Mouse (Mus musculus): ENCODE data around the gene Krtap4-13.
"Not testable (repeated sequence)": the region's sequence is repeated elsewhere in the genome, so short reads cannot be mapped to it uniquely, and the experiment has no call there.

Krtap4-13 gene

GRCm38 (mm10) chr11:99809792-99810191 lies at the start of gene Krtap4-13:
TSS of gene Krtap4-13 (minus strand) at chr11:99809892.
- in situ Hi-C loops (cut with MboI, MseI) = not testable (repeated sequence)

DNA sequence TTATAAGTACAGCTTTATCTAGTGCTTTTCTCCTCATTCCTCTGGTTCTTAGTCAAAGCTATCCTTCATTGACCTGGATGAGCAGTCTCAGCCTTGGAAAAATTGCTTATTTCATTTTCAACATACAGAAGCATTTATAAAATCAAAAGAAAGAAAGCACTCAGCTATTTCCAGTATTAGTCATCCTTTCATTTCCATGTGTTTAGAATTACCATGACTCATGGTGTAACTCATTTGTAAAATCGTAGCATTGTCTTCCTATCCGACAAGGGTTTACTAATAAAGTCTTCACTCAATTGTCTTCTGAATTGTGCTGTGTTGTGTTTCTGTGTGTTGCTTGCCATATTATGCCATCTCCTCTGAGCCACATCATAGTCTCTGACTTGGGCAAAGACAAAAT lies 49.1 kb upstream of the Krtap4-13 start:
- in situ Hi-C loops (cut with MboI, MseI) = no loop called here

DNA sequence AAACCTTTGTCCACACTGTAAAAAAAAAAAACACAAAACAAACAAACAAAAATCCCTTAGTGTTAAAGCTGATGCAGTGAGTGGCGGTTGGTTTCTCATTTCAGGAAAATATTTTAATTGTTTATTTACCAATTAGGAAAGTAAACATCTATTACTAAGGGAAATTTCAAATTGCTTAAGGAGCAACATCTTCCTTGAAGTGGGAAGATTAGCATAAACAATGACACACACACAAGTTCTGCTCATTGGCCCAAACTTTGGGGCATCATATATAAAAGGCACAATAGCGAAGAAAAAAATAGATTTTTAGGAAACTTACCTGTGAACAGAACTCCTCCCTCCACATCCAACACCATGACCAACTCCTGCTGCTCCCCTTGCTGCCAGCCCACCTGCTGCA lies 47.9 kb upstream of the Krtap4-13 start, which contains the start of gene Gm11568:
Gene Gm11568, plus strand, starts transcription at position 301 of the 400 bp plus-strand sequence.
- in situ Hi-C loops (cut with MboI, MseI) = no loop called here

DNA sequence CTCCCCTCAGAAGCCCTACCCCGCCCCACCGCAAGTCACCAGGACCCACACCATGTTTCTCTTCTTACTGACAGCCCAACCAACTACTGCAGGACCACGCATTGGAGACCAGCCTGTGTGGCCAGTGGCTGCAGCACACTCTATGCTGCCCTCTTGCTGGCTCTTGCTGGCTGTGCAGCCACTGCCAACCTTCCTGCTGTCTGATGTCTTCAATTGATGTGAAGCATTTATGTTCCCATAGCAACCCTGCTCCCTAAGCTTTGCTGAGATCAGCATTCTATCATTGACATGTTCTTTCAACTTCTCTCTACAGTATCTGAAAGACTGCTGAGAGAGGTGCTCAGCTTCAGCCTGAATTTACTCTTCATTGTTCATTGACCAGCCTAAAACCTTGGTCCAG lies 44.4 kb upstream of the Krtap4-13 start:
- in situ Hi-C loops (cut with MboI, MseI) = no loop called here

DNA sequence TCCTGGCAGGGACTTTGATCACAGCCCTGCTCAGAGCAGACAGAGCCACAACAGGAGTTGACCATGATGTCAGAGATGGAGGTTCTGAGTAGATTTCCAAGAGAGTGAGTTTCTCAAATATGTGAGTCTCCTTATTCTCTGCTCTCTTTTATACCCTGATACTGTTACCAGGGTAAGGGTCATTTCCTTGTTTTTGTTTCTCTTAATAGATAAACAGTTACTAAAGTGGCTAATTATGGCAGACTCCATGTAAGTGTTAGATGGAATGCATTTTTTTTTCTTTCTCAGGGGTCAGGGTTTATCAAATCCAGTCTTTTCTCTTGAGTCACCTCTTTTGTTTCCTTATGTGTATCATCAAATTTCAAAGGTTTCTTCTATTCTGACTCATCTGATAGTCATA lies 41.8 kb upstream of the Krtap4-13 start, which contains the start of gene Krtap4-16:
Gene Krtap4-16, minus strand, starts transcription at position 101 of the 400 bp plus-strand sequence.
- in situ Hi-C loops (cut with MboI, MseI) = no loop called here

GRCm38 (mm10) chr11:99846746-99847145 lies 37.1 kb upstream of the Krtap4-13 start:
- in situ Hi-C loops (cut with MboI, MseI) = no loop called here

- in situ Hi-C loops (cut with MboI, MseI) = no loop called here
Measured at GRCm38 (mm10) chr11:99842185-99842584, 32.5 kb upstream of the Krtap4-13 start.

DNA sequence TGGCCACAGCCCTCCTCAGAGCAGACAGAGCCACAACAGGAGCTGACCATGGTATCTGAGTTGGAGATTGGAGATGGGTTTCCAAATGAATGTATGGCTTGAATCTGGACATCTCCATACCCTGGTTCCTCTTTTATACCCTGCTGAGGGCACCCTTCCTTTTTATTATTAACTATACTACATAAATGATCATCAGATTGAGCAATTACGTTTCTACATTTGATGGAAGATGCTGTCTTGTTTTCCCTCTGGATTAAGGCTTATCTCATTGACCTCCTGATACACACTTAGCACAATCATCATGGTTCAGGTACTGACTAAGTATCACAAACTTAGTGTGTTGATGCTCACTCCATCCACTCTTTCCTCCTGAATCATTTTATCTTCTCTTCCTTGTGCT lies 28.3 kb upstream of the Krtap4-13 start, which contains the start of gene 2300003K06Rik:
Gene 2300003K06Rik, minus strand, starts transcription at position 101 of the 400 bp plus-strand sequence.
- in situ Hi-C loops (cut with MboI, MseI) = no loop called here

GRCm38 (mm10) chr11:99815566-99815965 lies 5.9 kb upstream of the Krtap4-13 start, which contains the start of gene Gm11564:
TSS of gene Gm11564 (minus strand) at chr11:99815666.
- in situ Hi-C loops (cut with MboI, MseI) = not testable (repeated sequence)

- in situ Hi-C loops (cut with MboI, MseI) = not testable (repeated sequence)
Measured at GRCm38 (mm10) chr11:99804346-99804745, 5.3 kb downstream of the Krtap4-13 start, which contains the start of gene Gm11554. TSS of gene Gm11554 (minus strand) at chr11:99804446.

GRCm38 (mm10) chr11:99798832-99799231 lies 10.9 kb downstream of the Krtap4-13 start, which contains the start of gene Gm11569:
TSS of gene Gm11569 (minus strand) at chr11:99798932.
- in situ Hi-C loops (cut with MboI, MseI) = not testable (repeated sequence)

DNA sequence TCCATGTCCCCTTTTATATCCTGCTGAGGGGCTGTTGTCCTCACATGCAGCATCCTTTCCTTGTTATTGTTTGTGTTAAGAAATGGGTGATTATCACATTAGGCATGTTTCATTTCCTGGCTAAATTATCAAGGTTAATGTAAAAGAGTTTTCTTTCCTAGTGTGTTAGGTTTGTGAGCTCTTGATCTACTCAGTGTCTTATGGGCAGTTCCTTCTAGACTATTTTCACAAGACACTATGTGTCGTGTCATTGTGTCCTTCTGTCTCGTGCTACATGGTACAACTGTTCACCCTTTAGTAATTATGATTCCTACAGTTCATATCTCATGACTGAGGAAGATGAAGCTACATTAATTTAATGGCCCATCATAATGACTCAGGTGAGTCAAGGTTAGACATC lies 16.3 kb downstream of the Krtap4-13 start, which contains the start of gene Gm11596:
Gene Gm11596, minus strand, starts transcription at position 101 of the 400 bp plus-strand sequence.
- in situ Hi-C loops (cut with MboI, MseI) = no loop called here

- in situ Hi-C loops (cut with MboI, MseI) = not testable (repeated sequence)
Measured at GRCm38 (mm10) chr11:99784900-99785299, 24.8 kb downstream of the Krtap4-13 start, which contains the start of gene Krtap4-9. TSS of gene Krtap4-9 (plus strand) at chr11:99785200.

DNA sequence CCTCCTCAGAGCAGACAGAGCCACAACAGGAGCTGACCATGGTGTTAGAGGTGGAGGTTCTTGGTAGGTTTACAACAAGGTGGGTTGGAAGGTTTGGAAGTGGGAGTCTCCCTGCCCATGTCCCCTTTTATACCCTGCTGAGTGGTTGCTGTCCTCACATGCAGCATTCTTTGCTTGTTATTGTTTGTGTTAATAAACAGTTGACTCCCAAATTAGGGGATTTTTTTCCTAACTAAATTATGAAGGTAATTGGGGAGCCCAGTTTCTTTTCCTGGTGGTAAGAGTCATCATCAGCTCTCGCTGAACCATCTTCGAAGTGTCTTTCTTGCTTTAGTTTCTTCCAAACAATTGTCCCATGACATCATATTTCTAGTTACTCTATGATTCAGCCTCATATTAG lies 29.1 kb downstream of the Krtap4-13 start, which contains the start of gene Krtap4-8:
Gene Krtap4-8, minus strand, starts transcription at position 101 of the 400 bp plus-strand sequence.
- in situ Hi-C loops (cut with MboI, MseI) = no loop called here

DNA sequence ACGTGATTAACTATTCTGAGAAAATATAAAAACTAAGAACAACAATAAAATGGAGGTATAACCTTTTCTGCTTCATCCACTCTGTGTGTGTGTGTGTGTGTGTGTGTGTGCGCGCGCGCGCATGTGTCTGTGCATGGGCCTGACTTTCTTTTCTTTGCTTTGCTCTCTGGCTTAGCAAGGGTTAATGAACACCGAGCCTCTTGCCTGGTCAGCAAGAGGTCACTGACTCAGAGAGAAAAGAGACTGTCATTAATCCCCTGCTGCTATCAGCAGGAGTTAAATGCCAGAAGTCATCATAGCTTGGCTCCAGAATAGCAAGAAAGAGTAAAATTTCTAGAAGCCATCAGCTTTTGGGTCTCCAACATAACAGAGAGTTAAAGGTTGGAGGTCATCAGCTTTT lies 31.3 kb downstream of the Krtap4-13 start:
- in situ Hi-C loops (cut with MboI, MseI) = no loop called here

GRCm38 (mm10) chr11:99772813-99773212 lies 36.9 kb downstream of the Krtap4-13 start, which contains the start of gene Gm11595:
TSS of gene Gm11595 (minus strand) at chr11:99772913.
- in situ Hi-C loops (cut with MboI, MseI) = not testable (repeated sequence)

GRCm38 (mm10) chr11:99768410-99768809 lies 41.3 kb downstream of the Krtap4-13 start:
- in situ Hi-C loops (cut with MboI, MseI) = no loop called here
